Mouse (Mus musculus): ENCODE results near the gene Hfe. TPM values are rescaled to one million over a fixed set of nuclear protein-coding genes. Genes with fewer than 3 reads are reported as not detected.
A peak's percentile ranks its signal among the peaks of the same experiment; 100 is the strongest.
"Not testable (repeated sequence)": the region's sequence is repeated elsewhere in the genome, so short reads cannot be mapped to it uniquely, and the experiment has no call there.

Gene Hfe
- polyA plus RNA-seq, 1 experiment from 2014 or later = 2.5 TPM

DNA sequence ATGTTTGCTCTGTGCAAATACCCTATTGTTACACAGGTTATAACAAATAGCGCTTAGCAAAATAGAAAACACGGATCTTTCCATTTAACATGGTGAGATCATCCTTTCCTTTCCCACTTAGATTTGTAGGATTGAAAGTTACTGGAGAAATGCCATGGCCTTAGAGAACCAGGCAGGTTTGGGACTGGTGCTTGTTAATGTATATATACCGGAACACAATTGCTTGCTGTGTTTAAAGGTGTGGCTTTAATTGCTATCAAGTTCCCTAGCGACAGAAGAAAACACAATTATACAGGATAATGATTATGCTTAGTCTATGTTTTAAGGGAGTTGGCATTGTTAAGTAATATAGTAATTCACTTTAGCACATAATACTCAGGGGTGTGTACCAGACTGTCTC lies 23.5 kb downstream of the Hfe start:
- Histone ChIP-seq H3K9ac (no peak overlapping the region), H3K4me2 (no peak overlapping the region), H3K36me3 (replicated peaks) (no peaks in the 10 kb centered on the region), H3K9me3 (no peaks in the 10 kb centered on the region), H3K4me3 (replicated peaks) (no peak overlapping the region), H3K27me3 (no peaks in the 10 kb centered on the region), H3K4me1 (peaks cover 19% of the 10 kb centered on the region), H3K27ac (no peak overlapping the region)
- WGBS = 90% methylated on average over 4 of the region's 4 CpGs
- ATAC-seq (ENCODE audit: low FRiP score) = no peak

DNA sequence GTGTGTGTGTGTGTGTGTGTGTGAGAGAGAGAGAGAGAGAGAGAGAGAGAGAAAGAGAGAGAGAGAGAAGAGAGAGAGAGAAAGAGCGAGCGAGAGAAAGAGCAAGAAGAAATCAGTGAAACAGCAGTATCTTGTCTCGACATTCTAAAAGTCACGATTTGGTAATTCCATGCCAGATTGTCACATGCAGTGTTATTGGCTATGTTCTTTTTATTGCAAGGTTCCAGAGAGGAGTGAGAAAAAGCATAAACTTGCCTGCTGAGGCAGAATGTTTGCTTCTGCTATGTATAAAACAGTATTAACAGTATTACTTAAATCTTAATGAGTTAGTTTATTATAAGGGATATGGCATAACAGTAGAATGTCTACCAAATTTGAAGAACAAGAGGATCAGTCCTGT lies 24.7 kb downstream of the Hfe start:
- peak overlapping the region; percentile 99 for H3K27ac ChIP-seq
- peak overlapping the region; percentile 48 for H3K4me3 ChIP-seq (replicated peaks)
- ATAC-seq (ENCODE audit: low FRiP score) = no peak
- H3K4me1 ChIP-seq = peaks cover 19% of the 10 kb centered on the region
- 58% methylated on average over 4 of the region's 4 CpGs for WGBS
- peak overlapping the region; percentile 62 for H3K4me2 ChIP-seq
- no peaks in the 10 kb centered on the region for H3K27me3 ChIP-seq
- H3K9ac ChIP-seq = peak overlapping the region; percentile 66
- no peaks in the 10 kb centered on the region for H3K9me3 ChIP-seq
- no peaks in the 10 kb centered on the region for H3K36me3 ChIP-seq (replicated peaks)

- no peaks in the 10 kb centered on the region for H3K36me3 ChIP-seq (replicated peaks)
- ATAC-seq (ENCODE audit: low FRiP score) = no peak
- H3K4me3 ChIP-seq (replicated peaks) = peak overlapping the region; percentile 48
- peak overlapping the region; percentile 66 for H3K9ac ChIP-seq
- 10% methylated on average over 15 of the region's 15 CpGs for WGBS
- H3K27ac ChIP-seq = peak overlapping the region; percentile 99
- H3K4me1 ChIP-seq = peaks cover 19% of the 10 kb centered on the region
- no peaks in the 10 kb centered on the region for H3K9me3 ChIP-seq
- H3K27me3 ChIP-seq = no peaks in the 10 kb centered on the region
- H3K4me2 ChIP-seq = peak overlapping the region; percentile 62
Measured at GRCm38 (mm10) chr13:23685121-23685861, 25.4 kb downstream of the Hfe start.

DNA sequence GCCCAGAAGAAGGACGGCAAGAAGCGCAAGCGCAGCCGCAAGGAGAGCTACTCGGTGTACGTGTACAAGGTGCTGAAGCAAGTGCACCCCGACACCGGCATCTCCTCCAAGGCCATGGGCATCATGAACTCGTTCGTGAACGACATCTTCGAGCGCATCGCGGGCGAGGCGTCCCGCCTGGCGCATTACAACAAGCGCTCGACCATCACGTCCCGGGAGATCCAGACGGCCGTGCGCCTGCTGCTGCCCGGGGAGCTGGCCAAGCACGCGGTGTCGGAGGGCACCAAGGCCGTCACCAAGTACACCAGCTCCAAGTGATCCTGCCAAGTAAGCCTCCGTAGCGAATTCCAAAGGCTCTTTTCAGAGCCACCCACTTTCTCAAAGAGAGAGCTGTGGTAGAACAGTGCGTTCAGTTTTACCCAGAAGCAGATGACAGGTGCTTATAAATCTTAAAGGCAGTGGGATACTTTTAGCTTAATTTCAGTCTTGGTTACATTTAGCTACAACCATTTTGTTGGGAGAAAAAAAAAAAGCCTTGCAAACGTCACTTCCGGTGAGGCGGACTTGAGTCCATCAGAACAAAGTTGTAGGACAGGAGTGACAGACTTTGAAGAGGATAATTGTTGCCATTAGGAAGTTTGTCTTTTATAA lies 26.2 kb downstream of the Hfe start:
- peak overlapping the region; percentile 48 for H3K4me3 ChIP-seq (replicated peaks)
- under 1% methylated on average over 21 of the region's 37 CpGs for WGBS

DNA sequence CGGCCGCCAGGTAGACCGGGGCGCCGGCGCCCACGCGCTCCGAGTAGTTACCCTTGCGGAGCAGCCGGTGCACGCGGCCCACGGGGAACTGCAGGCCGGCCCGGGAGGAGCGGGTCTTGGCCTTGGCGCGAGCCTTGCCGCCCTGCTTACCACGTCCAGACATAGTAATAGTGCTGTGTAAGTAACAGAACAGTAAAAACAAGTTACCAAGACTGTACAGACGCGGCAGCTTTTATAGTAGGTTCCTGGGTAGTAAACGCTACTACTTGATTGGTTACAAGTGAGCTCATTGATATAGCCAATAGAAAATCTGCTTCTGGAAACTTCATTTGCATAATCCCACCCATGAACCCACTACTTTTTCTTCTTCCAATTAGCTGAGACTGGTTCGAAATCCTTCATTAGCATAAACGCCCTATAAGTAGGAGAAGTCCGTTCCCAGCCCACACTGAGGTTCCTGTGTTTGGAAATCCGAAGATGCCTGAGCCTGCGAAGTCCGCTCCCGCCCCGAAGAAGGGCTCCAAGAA lies 26.8 kb downstream of the Hfe start, which contains the start of the genes Hist1h2ac and Hist1h2bc:
Hist1h2ac (minus strand) TSS at position 194 of the 527 bp plus-strand sequence.
Hist1h2bc (plus strand) TSS at position 445 of the 527 bp plus-strand sequence.
- peak within 1 kb of the TSS; percentile 66 for H3K9ac ChIP-seq
- H3K27ac ChIP-seq = peak within 1 kb of the TSS; percentile 99
- H3K36me3 ChIP-seq (replicated peaks) = no peaks in the 10 kb centered on the region
- peak within 1 kb of the TSS; percentile 48 for H3K4me3 ChIP-seq (replicated peaks)
- 0% methylated on average over 32 of the region's 32 CpGs for WGBS
- ATAC-seq (ENCODE audit: low FRiP score) = peak; percentile 99
- H3K4me1 ChIP-seq = peaks cover 19% of the 10 kb centered on the region
- no peaks in the 10 kb centered on the region for H3K27me3 ChIP-seq
- H3K9me3 ChIP-seq = no peaks in the 10 kb centered on the region
- peak within 1 kb of the TSS; percentile 62 for H3K4me2 ChIP-seq

More for the DNA sequence above, 26.2 kb downstream of the Hfe start:
- H3K4me1 ChIP-seq = peaks cover 19% of the 10 kb centered on the region
- H3K27me3 ChIP-seq; H3K9me3 ChIP-seq; H3K36me3 ChIP-seq (replicated peaks): not testable (repeated sequence)
- peak; percentile 13; the same call in 1 of the 2 replicates for ATAC-seq (ENCODE audit: low FRiP score)
- H3K27ac ChIP-seq = peak overlapping the region; percentile 99
- H3K9ac ChIP-seq = peak overlapping the region; percentile 66
- H3K4me2 ChIP-seq = peak overlapping the region; percentile 62

DNA sequence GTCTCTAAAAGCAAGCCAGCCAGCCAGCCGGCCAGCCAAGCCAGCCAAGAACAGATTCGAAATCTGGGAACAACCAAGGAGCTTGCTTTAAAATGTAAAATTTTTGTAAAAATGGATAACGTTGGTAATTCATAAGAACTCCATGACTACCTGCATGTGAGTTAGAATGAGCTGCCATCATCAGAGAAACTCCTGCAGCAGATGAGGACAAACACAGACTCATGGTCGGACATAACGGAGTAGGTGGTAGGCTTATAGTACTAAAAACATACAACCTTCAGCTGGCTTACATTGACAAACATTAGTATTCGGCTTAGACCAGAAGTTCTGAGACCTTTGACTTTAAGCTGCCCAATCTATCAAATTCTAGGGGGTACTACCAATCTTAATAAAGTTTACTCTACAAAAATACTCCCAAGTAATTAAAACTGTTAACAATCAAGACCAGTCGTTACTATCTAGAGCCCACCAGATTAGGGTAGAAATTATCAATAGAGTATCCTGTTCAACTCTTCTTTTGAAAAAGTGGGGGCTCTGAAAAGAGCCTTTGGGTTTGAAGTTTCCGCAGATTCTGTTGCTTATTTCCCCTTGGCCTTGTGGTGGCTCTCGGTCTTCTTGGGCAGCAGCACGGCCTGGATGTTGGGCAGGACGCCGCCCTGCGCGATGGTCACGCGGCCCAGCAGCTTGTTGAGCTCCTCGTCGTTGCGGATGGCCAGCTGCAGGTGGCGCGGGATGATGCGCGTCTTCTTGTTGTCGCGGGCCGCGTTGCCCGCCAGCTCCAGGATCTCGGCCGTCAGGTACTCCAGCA lies 27.5 kb downstream of the Hfe start:
- peak overlapping the region; percentile 53 for H3K9ac ChIP-seq
- ATAC-seq (ENCODE audit: low FRiP score) = peak; percentile 37

DNA sequence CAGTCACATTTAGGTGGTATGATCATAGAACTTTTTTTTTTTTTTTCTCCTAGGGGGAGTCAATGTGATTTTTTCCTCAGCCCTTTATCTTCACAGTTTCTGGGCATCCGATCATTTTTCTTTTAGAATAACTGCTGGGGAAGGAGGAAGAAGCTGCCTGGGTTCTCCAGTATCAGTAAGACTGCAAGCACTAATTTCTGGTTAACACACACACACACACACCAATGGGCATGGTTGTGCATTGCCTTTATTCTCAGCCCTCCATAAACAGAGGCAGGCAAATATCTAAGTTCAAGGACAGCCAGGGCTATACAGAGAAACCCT lies 28.1 kb downstream of the Hfe start:
- no peaks in the 10 kb centered on the region for H3K36me3 ChIP-seq (replicated peaks)
- no peaks in the 10 kb centered on the region for H3K27me3 ChIP-seq
- ATAC-seq (ENCODE audit: low FRiP score) = no peak
- H3K4me1 ChIP-seq = peaks cover 19% of the 10 kb centered on the region
- peak overlapping the region; percentile 53 for H3K9ac ChIP-seq
- peak overlapping the region; percentile 95 for H3K27ac ChIP-seq
- no peaks in the 10 kb centered on the region for H3K9me3 ChIP-seq
- H3K4me3 ChIP-seq (replicated peaks) = peak overlapping the region; percentile 44
- H3K4me2 ChIP-seq = peak overlapping the region; percentile 54
- 67% methylated on average over 1 of the region's 1 CpGs for WGBS

More for the DNA sequence above, 27.5 kb downstream of the Hfe start:
- Histone ChIP-seq H3K4me3 (replicated peaks) (peak overlapping the region; percentile 44), H3K27ac (peak overlapping the region; percentile 95), H3K4me2 (peak overlapping the region; percentile 54), H3K4me1 (peaks cover 19% of the 10 kb centered on the region)
- not testable (repeated sequence) for H3K9me3 ChIP-seq; H3K36me3 ChIP-seq (replicated peaks); H3K27me3 ChIP-seq
- WGBS = 9% methylated on average over 18 of the region's 30 CpGs

GRCm38 (mm10) chr13:23681990-23682582 lies 28.6 kb downstream of the Hfe start:
- 0 out of 2 replicates have a peak overlapping the region, but pooled peaks have one; percentile 95 for H3K27ac ChIP-seq
- H3K27me3 ChIP-seq = no peaks in the 10 kb centered on the region
- no peak for ATAC-seq (ENCODE audit: low FRiP score)
- H3K36me3 ChIP-seq (replicated peaks) = no peaks in the 10 kb centered on the region
- no peaks in the 10 kb centered on the region for H3K9me3 ChIP-seq
- no peak overlapping the region for H3K9ac ChIP-seq
- 91% methylated on average over 6 of the region's 6 CpGs for WGBS
- H3K4me1 ChIP-seq = peaks cover 19% of the 10 kb centered on the region
- H3K4me3 ChIP-seq (replicated peaks) = no peak overlapping the region
- H3K4me2 ChIP-seq = peak overlapping the region; percentile 54; the same call in 1 of the 2 replicates

DNA sequence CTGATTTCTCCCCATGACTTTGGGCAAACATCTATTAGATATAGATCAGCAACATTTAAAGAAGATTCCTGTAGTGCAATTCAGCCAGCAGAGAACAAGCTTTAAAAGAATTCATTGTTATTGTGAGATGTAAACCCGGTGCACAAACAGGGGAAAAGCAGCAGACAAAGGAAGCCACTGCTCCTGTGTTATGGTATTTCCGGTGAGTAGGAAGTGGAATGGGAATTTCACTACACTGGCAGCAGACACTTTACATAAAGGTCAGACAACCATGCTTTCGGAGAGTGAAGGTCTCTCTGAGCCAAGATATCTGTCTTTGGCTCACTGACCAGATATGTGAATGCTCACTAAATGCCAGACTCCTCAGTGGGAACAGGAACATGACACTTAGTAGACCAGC lies 48.1 kb downstream of the Hfe start:
- no peak for ATAC-seq (ENCODE audit: low FRiP score)
- Histone ChIP-seq H3K27ac (no peak overlapping the region), H3K36me3 (replicated peaks) (no peaks in the 10 kb centered on the region), H3K27me3 (no peaks in the 10 kb centered on the region), H3K9me3 (no peaks in the 10 kb centered on the region), H3K9ac (no peak overlapping the region), H3K4me3 (replicated peaks) (no peak overlapping the region), H3K4me2 (no peak overlapping the region), H3K4me1 (no peaks in the 10 kb centered on the region)
- 83% methylated on average over 3 of the region's 3 CpGs for WGBS

DNA sequence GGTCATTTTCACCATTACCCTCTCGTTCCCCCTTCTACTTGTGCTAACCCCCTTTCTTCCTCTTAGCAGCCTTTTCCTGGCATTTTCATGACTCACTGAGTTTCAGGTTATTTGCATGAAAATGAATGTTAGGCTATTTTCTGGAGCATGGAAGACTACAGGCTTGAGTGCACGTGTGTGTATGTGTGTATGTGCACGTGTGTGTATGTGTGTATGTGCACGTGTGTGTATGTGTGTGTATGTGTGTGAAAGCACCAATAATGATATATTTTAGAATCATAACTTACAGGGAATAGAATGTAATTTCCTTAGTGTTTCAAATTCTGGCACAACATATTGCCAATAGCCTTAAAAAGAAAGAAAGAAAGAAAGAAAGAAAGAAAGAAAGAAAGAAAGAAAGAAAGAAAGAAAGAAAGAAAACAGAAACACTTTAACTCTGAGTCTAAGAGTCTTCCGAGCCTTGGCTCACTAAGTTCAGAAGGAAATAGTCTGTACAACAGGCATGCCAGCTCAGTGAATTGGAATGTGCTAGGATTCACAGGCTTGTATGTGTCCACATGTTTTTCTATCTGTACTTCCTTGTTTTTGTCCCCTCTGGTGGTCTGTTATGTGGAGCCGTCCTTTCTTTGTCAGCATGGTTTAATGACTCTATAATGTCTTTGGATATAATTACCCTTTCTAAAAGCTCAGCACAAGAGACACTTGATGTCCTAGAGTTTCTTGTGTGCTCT lies 50.9 kb downstream of the Hfe start:
- WGBS = 78% methylated on average over 6 of the region's 6 CpGs
- no peak overlapping the region for H3K9ac ChIP-seq
- H3K27me3 ChIP-seq = no peaks in the 10 kb centered on the region
- no peaks in the 10 kb centered on the region for H3K36me3 ChIP-seq (replicated peaks)
- no peak overlapping the region for H3K4me2 ChIP-seq
- H3K9me3 ChIP-seq = no peaks in the 10 kb centered on the region
- H3K4me3 ChIP-seq (replicated peaks) = no peak overlapping the region
- no peak for ATAC-seq (ENCODE audit: low FRiP score)
- H3K27ac ChIP-seq = no peak overlapping the region
- no peaks in the 10 kb centered on the region for H3K4me1 ChIP-seq

All from forebrain, embryonic 12.5 days (tissue).